1 mouse cellular context compared by ENCODE assay signal in the genomic region with DNA sequence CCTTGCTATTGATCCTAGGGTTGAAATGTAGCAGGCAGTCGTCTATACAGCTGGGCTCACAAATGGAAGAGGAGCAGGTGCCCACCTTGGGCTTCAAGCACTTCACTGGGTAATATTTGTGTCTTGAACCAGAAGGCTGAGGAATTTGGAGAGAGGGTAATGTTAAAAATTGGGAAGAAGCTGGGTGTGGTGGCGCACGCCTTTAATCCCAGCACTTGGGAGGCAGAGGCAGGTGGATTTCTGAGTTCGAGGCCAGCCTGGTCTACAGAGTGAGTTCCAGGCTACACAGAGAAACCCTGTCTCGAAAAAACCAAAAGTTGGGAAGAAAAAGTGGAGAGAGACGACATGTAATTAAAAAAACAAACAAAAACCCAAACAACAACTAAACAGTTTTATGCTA.
A peak's percentile ranks its signal among the peaks of the same experiment; 100 is the strongest.
TF ChIP-seq lines count a peak whose summit lies in the region.

No protein-coding gene starts in this region.

TF ChIP-seq in CH12.LX, 34 proteins besides CTCF, POLR2A, EP300 and RAD21:
- TF ChIP-seq CHD1 (IDR thresholded peaks at IDR 0.05; ENCODE audit: low read depth, low read length), result peak; percentile 2; the same call in 1 of the 2 replicates
